Mouse (Mus musculus) midbrain, embryonic 14.5 days (tissue): ENCODE data around the gene Ppp1r14b. TPM values are rescaled to one million over a fixed set of nuclear protein-coding genes. Genes with fewer than 3 reads are reported as not detected.
A peak's percentile ranks its signal among the peaks of the same experiment; 100 is the strongest.

Experiments used
- ATAC-seq: fragments of 200-750 bp; cut with Nextera tagmentation; 2 replicates; pipeline ENCODE4 v1.8.0; 2017; ENCODE audit warnings: moderate number of reproducible peaks, moderate library complexity; ENCODE audit not compliant: low FRiP score, low TSS enrichment
- DNase-seq: peaks from one replicate; pipeline ENCODE4 v3.0.0-alpha.2; 2015
- H3K27ac ChIP-seq: fragments of 300-500 bp; sonication (generic); replicated peaks from 2 replicates; pipeline ENCODE4 v1.5.1; 2014; ENCODE audit warnings: mild to moderate bottlenecking, low read depth, low read length, moderate library complexity
- H3K27me3 ChIP-seq: fragments of 300-500 bp; sonication (generic); 2 replicates; pipeline ENCODE4 v1.6.1; 2014; ENCODE audit warnings: low read length, control low read depth, mixed read lengths; ENCODE audit not compliant: control insufficient read depth, insufficient read depth
- H3K36me3 ChIP-seq: fragments of 300-500 bp; sonication (generic); 2 replicates; pipeline ENCODE4 v1.6.1; 2014; ENCODE audit warnings: low read length, control low read depth; ENCODE audit not compliant: control insufficient read depth, insufficient read depth
- H3K4me1 ChIP-seq: fragments of 300-500 bp; sonication (generic); 2 replicates; pipeline ENCODE4 v1.6.1; 2014; ENCODE audit warnings: mild to moderate bottlenecking, antibody characterized with exemption, low read length, control low read depth; ENCODE audit not compliant: control insufficient read depth, insufficient read depth
- H3K4me2 ChIP-seq: fragments of 300-500 bp; sonication (generic); 2 replicates; pipeline ENCODE4 v1.6.1; 2014; ENCODE audit warnings: mild to moderate bottlenecking, low read length, moderate library complexity
- H3K4me3 ChIP-seq: fragments of 300-500 bp; sonication (generic); replicated peaks from 2 replicates; pipeline ENCODE4 v1.5.1; 2014; ENCODE audit warnings: low read depth, low read length
- H3K9ac ChIP-seq: fragments of 300-500 bp; sonication (generic); replicated peaks from 2 replicates; pipeline ENCODE4 v1.6.1; 2014; ENCODE audit warnings: mild to moderate bottlenecking, low read length, moderate library complexity
- H3K9me3 ChIP-seq: fragments of 300-500 bp; sonication (generic); 2 replicates; pipeline ENCODE4 v1.6.1; 2016; ENCODE audit warnings: low read length, control low read depth, mixed read lengths; ENCODE audit not compliant: control insufficient read depth
- WGBS: fragments of 180-500 bp; shearing (Covaris S2); extraction: QIAGEN DNeasy Blood & Tissue Kit; methylation state at CpG from one replicate; pipeline ENCODE4 v1.1.7; 2014; 5-methylcytosine and 5-hydroxymethylcytosine counted together
- polyA plus RNA-seq: library from polyadenylated mRNA; unstranded; fragments of >200 nt; fragmentation: Nextera tagmentation; extraction: Ambion mirVana; gene quantifications from 2 replicates; pipeline ENCODE4 v1.2.1, GENCODE M21; 2014

Ppp1r14b gene
- polyA plus RNA-seq, 1 experiment from 2014 or later, result 198 TPM

- no peak for ATAC-seq
- WGBS, result 81% methylated on average over 4 of the region's 4 CpGs
- Histone ChIP-seq H3K4me1 (no peaks in the 10 kb centered on the region), H3K27ac (no peak overlapping the region), H3K4me2 (no peak overlapping the region), H3K4me3 (no peak overlapping the region), H3K27me3 (no peaks in the 10 kb centered on the region), H3K9me3 (no peaks in the 10 kb centered on the region), H3K9ac (no peak overlapping the region), H3K36me3 (0 out of 2 replicates have a peak, but pooled peaks cover under 1% of the 10 kb centered on the region)
- no peak for DNase-seq
Observed at GRCm38 (mm10) chr19:7012426-7012825, 37.7 kb downstream of the Ppp1r14b start.

GRCm38 (mm10) chr19:7013984-7014383, 39.2 kb downstream of the Ppp1r14b start:
- DNase-seq (no peak), ATAC-seq (no peak)
- H3K36me3 ChIP-seq, result peaks cover 14% of the 10 kb centered on the region
- no peak overlapping the region for H3K27ac ChIP-seq
- no peak overlapping the region for H3K4me2 ChIP-seq
- H3K9ac ChIP-seq, result no peak overlapping the region
- 86% methylated on average over 9 of the region's 9 CpGs for WGBS
- no peaks in the 10 kb centered on the region for H3K27me3 ChIP-seq
- no peaks in the 10 kb centered on the region for H3K4me1 ChIP-seq
- H3K9me3 ChIP-seq, result no peaks in the 10 kb centered on the region
- H3K4me3 ChIP-seq, result no peak overlapping the region

- Histone ChIP-seq H3K36me3 (peaks cover 21% of the 10 kb centered on the region), H3K9ac (no peak overlapping the region), H3K27ac (no peak overlapping the region), H3K27me3 (no peaks in the 10 kb centered on the region), H3K4me3 (no peak overlapping the region), H3K4me2 (no peak overlapping the region), H3K4me1 (no peaks in the 10 kb centered on the region), H3K9me3 (no peaks in the 10 kb centered on the region)
- DNase-seq, result no peak
- ATAC-seq, result no peak
- WGBS, result 91% methylated on average over 20 of the region's 20 CpGs
Observed at GRCm38 (mm10) chr19:7014481-7015135, 39.8 kb downstream of the Ppp1r14b start.

GRCm38 (mm10) chr19:7017541-7018457, 43.0 kb downstream of the Ppp1r14b start:
- Histone ChIP-seq H3K36me3 (peaks cover 52% of the 10 kb centered on the region), H3K4me1 (no peaks in the 10 kb centered on the region), H3K9ac (no peak overlapping the region), H3K4me3 (no peak overlapping the region), H3K4me2 (no peak overlapping the region), H3K9me3 (no peaks in the 10 kb centered on the region), H3K27me3 (no peaks in the 10 kb centered on the region), H3K27ac (no peak overlapping the region)
- ATAC-seq (no peak), DNase-seq (no peak)
- WGBS, result 88% methylated on average over 12 of the region's 12 CpGs

GRCm38 (mm10) chr19:7018546-7018945, 43.8 kb downstream of the Ppp1r14b start:
- no peaks in the 10 kb centered on the region for H3K27me3 ChIP-seq
- H3K4me3 ChIP-seq, result no peak overlapping the region
- no peak for ATAC-seq
- no peak for DNase-seq
- no peak overlapping the region for H3K27ac ChIP-seq
- 93% methylated on average over 11 of the region's 11 CpGs for WGBS
- H3K4me1 ChIP-seq, result no peaks in the 10 kb centered on the region
- no peaks in the 10 kb centered on the region for H3K9me3 ChIP-seq
- H3K9ac ChIP-seq, result no peak overlapping the region
- H3K4me2 ChIP-seq, result no peak overlapping the region
- peaks cover 60% of the 10 kb centered on the region for H3K36me3 ChIP-seq

GRCm38 (mm10) chr19:7019191-7019590, 44.4 kb downstream of the Ppp1r14b start, which contains the start of gene Fermt3:
Gene Fermt3 (minus strand): TSS chr19:7019469.
- Histone ChIP-seq H3K27ac (no peak within 1 kb of the TSS), H3K9ac (no peak within 1 kb of the TSS), H3K4me1 (no peaks in the 10 kb centered on the region), H3K27me3 (no peaks in the 10 kb centered on the region), H3K4me3 (no peak within 1 kb of the TSS), H3K36me3 (peaks cover 66% of the 10 kb centered on the region), H3K4me2 (no peak within 1 kb of the TSS), H3K9me3 (no peaks in the 10 kb centered on the region)
- 90% methylated on average over 5 of the region's 5 CpGs for WGBS
- ATAC-seq (no peak), DNase-seq (no peak)

DNA sequence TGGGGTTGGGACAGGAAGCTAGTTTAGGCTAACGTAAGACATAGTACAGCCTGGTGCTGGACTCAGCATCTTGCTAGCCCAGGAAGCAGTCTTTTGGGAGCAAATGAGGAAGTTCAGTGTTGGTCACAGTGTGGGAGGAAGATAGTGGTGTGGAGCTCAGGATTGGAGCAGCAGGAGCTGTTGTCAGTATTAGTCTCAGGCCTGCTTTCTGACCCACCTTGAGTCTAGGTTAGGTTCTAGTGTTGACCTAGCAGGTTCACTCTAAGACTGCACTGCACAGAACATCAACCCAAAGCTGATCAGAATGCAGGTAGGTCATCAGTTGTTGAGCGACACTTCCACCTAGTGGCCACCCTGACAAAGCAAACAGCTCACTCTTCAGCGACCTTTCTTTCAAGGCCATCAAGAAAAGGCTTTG, 45.5 kb downstream of the Ppp1r14b start:
- WGBS, result 48% methylated on average over 3 of the region's 3 CpGs
- Histone ChIP-seq H3K4me2 (no peak overlapping the region), H3K9ac (no peak overlapping the region), H3K9me3 (no peaks in the 10 kb centered on the region), H3K27ac (no peak overlapping the region), H3K4me3 (no peak overlapping the region), H3K36me3 (peaks cover 77% of the 10 kb centered on the region), H3K4me1 (no peaks in the 10 kb centered on the region), H3K27me3 (no peaks in the 10 kb centered on the region)
- ATAC-seq (no peak), DNase-seq (peak; percentile 80)
